Mouse (Mus musculus): Measurements from ENCODE around the gene Uhrf1bp1.

GRCm38 (mm10) chr17:27851076-27851475, 5.2 kb upstream of the Uhrf1bp1 start:
- no peak for TF ChIP-seq NRF1 (IDR thresholded peaks at IDR 0.05; ENCODE audit: insufficient read depth, low read depth, low read length, poor library complexity, severe bottlenecking)
- no peak for TF ChIP-seq MAX (IDR thresholded peaks at IDR 0.05; ENCODE audit: low read length)
- no peak for TF ChIP-seq KAT2A (conservative IDR thresholded peaks at IDR 0.05; ENCODE audit: low read depth, low read length)
- TF ChIP-seq POLR2A (IDR thresholded peaks at IDR 0.05; ENCODE audit: control insufficient read depth in 1 of 2, insufficient read depth in 1 of 2, low read depth in 1 of 2, low read length in 2 of 2, poor library complexity in 1 of 2): no peak
- no peak for TF ChIP-seq JUND (IDR thresholded peaks at IDR 0.05; ENCODE audit: low read depth, low read length)
- TF ChIP-seq EP300 (IDR thresholded peaks at IDR 0.05; ENCODE audit: low read depth in 1 of 2, low read length in 2 of 2): no peak

All from MEL (cell line).